Mouse (Mus musculus) liver, embryonic 16.5 days (tissue): ENCODE results near the gene Fam160b1. TPM values are rescaled to one million over a fixed set of nuclear protein-coding genes. Genes with fewer than 3 reads are reported as not detected.

Source experiments
- ATAC-seq: fragments of 200-750 bp; cut with Nextera tagmentation; 2 replicates; pipeline ENCODE4 v1.8.0; 2017; ENCODE audit warnings: low read depth, mild to moderate bottlenecking, moderate number of reproducible peaks, moderate library complexity
- H3K27ac ChIP-seq: fragments of 300-500 bp; sonication (generic); 2 replicates; pipeline ENCODE4 v1.5.1; 2014; ENCODE audit warnings: mild to moderate bottlenecking, low read length
- H3K27me3 ChIP-seq: fragments of 300-500 bp; sonication (generic); 2 replicates; pipeline ENCODE4 v1.6.1; 2014; ENCODE audit warnings: low read depth, low read length, mixed read lengths; ENCODE audit not compliant: control insufficient read depth, insufficient read depth
- H3K36me3 ChIP-seq: fragments of 300-500 bp; sonication (generic); 2 replicates; pipeline ENCODE4 v1.6.1; 2014; ENCODE audit warnings: mild to moderate bottlenecking; ENCODE audit not compliant: control insufficient read depth, insufficient read depth
- H3K4me1 ChIP-seq: fragments of 300-500 bp; sonication (generic); 2 replicates; pipeline ENCODE4 v1.6.1; 2014; ENCODE audit warnings: low read depth, low read length, mixed read lengths; ENCODE audit not compliant: control insufficient read depth
- H3K4me2 ChIP-seq: fragments of 300-500 bp; sonication (generic); 2 replicates; pipeline ENCODE4 v1.6.1; 2014; ENCODE audit warnings: low read depth, low read length, mixed read lengths
- H3K4me3 ChIP-seq: fragments of 300-500 bp; sonication (generic); 2 replicates; pipeline ENCODE4 v1.5.1; 2014; ENCODE audit warnings: low read depth, mild to moderate bottlenecking, low read length
- H3K9ac ChIP-seq: fragments of 300-500 bp; sonication (generic); 2 replicates; pipeline ENCODE4 v1.6.1; 2014; ENCODE audit warnings: low read depth, low read length
- H3K9me3 ChIP-seq: fragments of 300-500 bp; sonication (generic); replicated peaks from 2 replicates; pipeline ENCODE4 v1.6.1; 2016; ENCODE audit warnings: low read length; ENCODE audit not compliant: control insufficient read depth
- WGBS: fragments of 180-500 bp; shearing (Covaris S2); extraction: QIAGEN DNeasy Blood & Tissue Kit; methylation state at CpG from one replicate; pipeline ENCODE4 v1.1.7; 2014; ENCODE audit not compliant: insufficient replicate concordance; 5-methylcytosine and 5-hydroxymethylcytosine counted together
- polyA plus RNA-seq: library from polyadenylated mRNA; unstranded; fragments of >200 nt; fragmentation: Nextera tagmentation; extraction: Ambion mirVana; gene quantifications from 2 replicates; pipeline ENCODE4 v1.2.1, GENCODE M21; 2015

The Fam160b1 gene
- polyA plus RNA-seq, 1 experiment from 2014 or later: 7.2 TPM

- no peaks in the 10 kb centered on the region for H3K36me3 ChIP-seq
- ATAC-seq: no peak
- no peaks in the 10 kb centered on the region for H3K9me3 ChIP-seq
- no peaks in the 10 kb centered on the region; the same call in 1 of the 2 replicates for H3K4me1 ChIP-seq
- no peak overlapping the region for H3K4me2 ChIP-seq
- H3K4me3 ChIP-seq: no peak overlapping the region
- H3K27me3 ChIP-seq: no peaks in the 10 kb centered on the region
- WGBS: 76% methylated on average over 8 of the region's 8 CpGs
- H3K9ac ChIP-seq: no peak overlapping the region
- no peak overlapping the region for H3K27ac ChIP-seq
These were observed 54.7 kb downstream of the Fam160b1 start for GRCm38 (mm10) chr19:57415031-57415807.

DNA sequence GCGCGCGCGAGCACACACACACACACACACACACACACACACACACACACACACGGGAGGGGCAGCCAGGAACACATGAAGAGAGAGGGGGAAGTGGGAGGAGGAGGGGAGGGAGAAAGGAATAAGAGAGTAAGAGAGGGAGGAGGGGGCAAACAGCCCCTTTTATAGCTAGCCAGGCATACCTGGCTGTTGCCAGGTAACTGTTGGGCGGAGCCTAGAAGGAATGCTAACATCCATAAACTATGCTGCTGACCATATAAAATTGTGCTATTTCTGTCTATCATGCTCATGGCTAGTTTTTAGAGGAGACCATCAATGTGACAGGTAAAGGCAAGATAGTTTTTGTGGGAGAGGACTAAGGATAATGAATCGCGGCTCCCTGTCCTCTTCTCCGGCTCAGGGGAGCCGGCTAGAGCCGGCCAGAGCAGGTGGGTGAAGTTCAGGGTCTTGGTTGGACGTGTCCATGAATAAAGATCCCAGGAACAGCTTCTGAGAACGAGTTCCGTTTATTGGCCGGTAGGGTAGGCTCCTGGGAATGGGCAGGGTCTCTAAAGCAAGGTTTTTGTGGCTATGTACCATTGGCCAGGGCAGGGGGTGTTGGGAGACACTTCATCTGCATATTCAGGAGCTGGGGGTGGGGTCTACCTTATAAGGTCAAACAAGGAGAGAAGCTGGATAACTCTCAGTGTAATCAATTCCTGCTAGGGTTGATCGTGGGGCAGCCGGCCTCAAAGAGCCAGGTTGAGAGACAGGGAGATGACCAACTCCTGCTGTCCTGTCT is 57.5 kb downstream of the Fam160b1 start:
- no peak overlapping the region for H3K27ac ChIP-seq
- H3K4me1 ChIP-seq: no peaks in the 10 kb centered on the region
- H3K27me3 ChIP-seq: no peaks in the 10 kb centered on the region
- peak; percentile 71 for ATAC-seq
- H3K9me3 ChIP-seq: no peaks in the 10 kb centered on the region
- H3K4me2 ChIP-seq: peak overlapping the region; percentile 44
- H3K4me3 ChIP-seq: peak overlapping the region; percentile 23
- WGBS: 26% methylated on average over 17 of the region's 17 CpGs
- H3K9ac ChIP-seq: no peak overlapping the region
- no peaks in the 10 kb centered on the region for H3K36me3 ChIP-seq

GRCm38 (mm10) chr19:57423402-57423801 is 62.9 kb downstream of the Fam160b1 start:
- Histone ChIP-seq H3K27ac (no peak overlapping the region), H3K9ac (no peak overlapping the region), H3K4me1 (no peaks in the 10 kb centered on the region), H3K36me3 (no peaks in the 10 kb centered on the region), H3K9me3 (no peaks in the 10 kb centered on the region), H3K27me3 (no peaks in the 10 kb centered on the region), H3K4me2 (no peak overlapping the region), H3K4me3 (no peak overlapping the region)
- 42% methylated on average over 3 of the region's 3 CpGs for WGBS
- no peak for ATAC-seq

DNA sequence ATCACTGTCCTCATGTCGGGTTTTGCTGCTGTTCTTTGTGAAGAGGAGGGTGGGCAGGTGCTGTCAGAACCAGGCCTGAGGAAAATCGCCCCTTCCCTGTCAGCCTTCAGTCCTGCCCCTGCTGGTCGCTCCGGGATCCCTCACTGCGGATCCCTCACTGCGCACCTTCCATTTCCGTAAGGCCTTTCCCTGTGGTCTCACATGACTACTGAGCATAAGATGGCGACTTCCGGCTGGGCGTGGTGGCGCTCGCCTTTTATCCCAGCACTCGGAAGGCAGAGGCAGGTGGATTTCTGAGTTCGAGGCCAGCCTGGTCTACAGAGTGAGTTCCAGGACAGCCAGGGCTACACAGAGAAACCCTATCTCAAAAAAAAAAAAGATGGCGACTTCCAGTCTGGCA is 64.8 kb downstream of the Fam160b1 start:
- no peak overlapping the region for H3K27ac ChIP-seq
- WGBS: 82% methylated on average over 15 of the region's 15 CpGs
- H3K4me1 ChIP-seq: no peaks in the 10 kb centered on the region
- H3K27me3 ChIP-seq: no peaks in the 10 kb centered on the region
- no peaks in the 10 kb centered on the region for H3K36me3 ChIP-seq
- H3K4me2 ChIP-seq: no peak overlapping the region
- H3K9ac ChIP-seq: no peak overlapping the region
- H3K4me3 ChIP-seq: no peak overlapping the region
- no peaks in the 10 kb centered on the region for H3K9me3 ChIP-seq
- no peak for ATAC-seq

- Histone ChIP-seq H3K4me3 (no peak overlapping the region), H3K9me3 (no peaks in the 10 kb centered on the region), H3K4me2 (no peak overlapping the region), H3K4me1 (no peaks in the 10 kb centered on the region), H3K27ac (no peak overlapping the region), H3K27me3 (no peaks in the 10 kb centered on the region), H3K36me3 (no peaks in the 10 kb centered on the region), H3K9ac (no peak overlapping the region)
- 78% methylated on average over 8 of the region's 8 CpGs for WGBS
- ATAC-seq: no peak
These were observed 66.4 kb downstream of the Fam160b1 start for GRCm38 (mm10) chr19:57426841-57427240.

GRCm38 (mm10) chr19:57427756-57428438 is 67.4 kb downstream of the Fam160b1 start:
- Histone ChIP-seq H3K4me3 (no peak overlapping the region), H3K4me2 (no peak overlapping the region), H3K9ac (no peak overlapping the region), H3K27me3 (no peaks in the 10 kb centered on the region), H3K9me3 (no peaks in the 10 kb centered on the region), H3K27ac (no peak overlapping the region), H3K36me3 (no peaks in the 10 kb centered on the region), H3K4me1 (no peaks in the 10 kb centered on the region)
- no peak for ATAC-seq
- 60% methylated on average over 14 of the region's 14 CpGs for WGBS

- Histone ChIP-seq H3K4me1 (no peaks in the 10 kb centered on the region), H3K4me3 (no peak overlapping the region), H3K36me3 (no peaks in the 10 kb centered on the region), H3K9ac (no peak overlapping the region), H3K27ac (no peak overlapping the region), H3K9me3 (no peaks in the 10 kb centered on the region), H3K4me2 (no peak overlapping the region), H3K27me3 (no peaks in the 10 kb centered on the region)
- no peak for ATAC-seq
- WGBS: 59% methylated on average over 3 of the region's 3 CpGs
These were observed 68.2 kb downstream of the Fam160b1 start for GRCm38 (mm10) chr19:57428641-57429040.

DNA sequence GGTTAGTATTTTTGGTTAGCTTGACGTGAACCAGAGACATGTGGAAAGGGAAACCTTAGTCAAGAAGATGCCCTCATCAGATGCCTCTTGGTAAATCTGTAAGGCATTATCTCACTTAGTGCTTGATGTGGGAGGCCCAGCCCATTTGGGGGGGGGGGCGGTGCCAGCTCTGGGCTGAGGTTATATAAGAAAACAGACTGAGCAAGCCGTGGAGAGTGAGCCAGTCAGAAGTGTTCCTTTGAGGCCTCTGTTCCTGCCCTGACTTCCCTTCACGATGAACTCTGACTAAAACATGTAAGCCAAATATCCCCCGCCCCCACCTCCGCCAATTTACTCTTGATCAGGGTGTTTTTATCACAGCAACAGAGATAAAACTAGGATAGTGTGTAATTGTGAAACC is 69.4 kb downstream of the Fam160b1 start:
- Histone ChIP-seq H3K4me3 (no peak overlapping the region), H3K9me3 (no peaks in the 10 kb centered on the region), H3K36me3 (no peaks in the 10 kb centered on the region), H3K9ac (no peak overlapping the region), H3K4me1 (no peaks in the 10 kb centered on the region), H3K27ac (no peak overlapping the region), H3K27me3 (no peaks in the 10 kb centered on the region), H3K4me2 (no peak overlapping the region)
- ATAC-seq: no peak
- WGBS: 47% methylated on average over 6 of the region's 6 CpGs

GRCm38 (mm10) chr19:57431476-57431875 is 71.0 kb downstream of the Fam160b1 start:
- Histone ChIP-seq H3K27me3 (no peaks in the 10 kb centered on the region), H3K27ac (no peak overlapping the region), H3K4me3 (no peak overlapping the region), H3K9ac (no peak overlapping the region), H3K36me3 (no peaks in the 10 kb centered on the region), H3K4me1 (no peaks in the 10 kb centered on the region), H3K9me3 (no peaks in the 10 kb centered on the region), H3K4me2 (no peak overlapping the region)
- no peak for ATAC-seq
- 49% methylated on average over 6 of the region's 6 CpGs for WGBS
